Mouse (Mus musculus) kidney, postnatal 25 days (tissue): ENCODE results near the gene Fam83f.

Experiments
- DNase-seq, 2 experiments: peaks; one replicate each; pipeline ENCODE4 v3.0.0; 2021; ENCODE audit warnings: mixed read lengths in 2 of 2

The Fam83f gene

GRCm38 (mm10) chr15:80671295-80672252 is at the start of gene Fam83f:
Fam83f (plus strand) TSS chr15:80671847.
- peak; percentile 53 to 81 for DNase-seq

GRCm38 (mm10) chr15:80623171-80623837 is 48.3 kb upstream of the Fam83f start:
- no peak for DNase-seq

GRCm38 (mm10) chr15:80626472-80626871 is 45.2 kb upstream of the Fam83f start:
- DNase-seq: no peak

GRCm38 (mm10) chr15:80630147-80630546 is 41.5 kb upstream of the Fam83f start:
- no peak for DNase-seq

- DNase-seq: no peak
Measured at GRCm38 (mm10) chr15:80630711-80631110, 40.9 kb upstream of the Fam83f start.

- no peak for DNase-seq
Measured at GRCm38 (mm10) chr15:80631311-80631710, 40.3 kb upstream of the Fam83f start.

- no peak for DNase-seq
Measured at GRCm38 (mm10) chr15:80632280-80632893, 39.3 kb upstream of the Fam83f start.

GRCm38 (mm10) chr15:80634391-80635193 is 37.1 kb upstream of the Fam83f start:
- peak; percentile 46 to 55 for DNase-seq

GRCm38 (mm10) chr15:80636757-80637372 is 34.8 kb upstream of the Fam83f start:
- DNase-seq: no peak

GRCm38 (mm10) chr15:80639071-80639702 is 32.5 kb upstream of the Fam83f start:
- no peak for DNase-seq

- no peak for DNase-seq
Measured at GRCm38 (mm10) chr15:80639874-80640273, 31.8 kb upstream of the Fam83f start.

GRCm38 (mm10) chr15:80641702-80642435 is 29.8 kb upstream of the Fam83f start:
- no peak for DNase-seq

GRCm38 (mm10) chr15:80645006-80645797 is 26.4 kb upstream of the Fam83f start:
- no peak for DNase-seq

GRCm38 (mm10) chr15:80648977-80649606 is 22.6 kb upstream of the Fam83f start:
- no peak for DNase-seq

- DNase-seq: no peak
Measured at GRCm38 (mm10) chr15:80650412-80650811, 21.2 kb upstream of the Fam83f start.

- no peak for DNase-seq
Measured at GRCm38 (mm10) chr15:80653865-80654264, 17.8 kb upstream of the Fam83f start.

GRCm38 (mm10) chr15:80658815-80659471 is 12.7 kb upstream of the Fam83f start:
- DNase-seq: no peak

GRCm38 (mm10) chr15:80660963-80661362 is 10.7 kb upstream of the Fam83f start:
- no peak for DNase-seq

GRCm38 (mm10) chr15:80664444-80664843 is 7.2 kb upstream of the Fam83f start:
- no peak for DNase-seq
